Mouse (Mus musculus) hindbrain, embryonic 12.5 days (tissue): Measurements from ENCODE around the gene Cemip. TPM values are rescaled to one million over a fixed set of nuclear protein-coding genes. Genes with fewer than 3 reads are reported as not detected.

Source experiments
- ATAC-seq: fragments of 200-750 bp; cut with Nextera tagmentation; 2 replicates; pipeline ENCODE4 v1.8.0; 2017; ENCODE audit warnings: moderate TSS enrichment; ENCODE audit not compliant: low FRiP score
- H3K27ac ChIP-seq: fragments of 300-500 bp; sonication (generic); 2 replicates; pipeline ENCODE4 v1.5.1; 2016; ENCODE audit warnings: mild to moderate bottlenecking
- H3K27me3 ChIP-seq: fragments of 300-500 bp; sonication (generic); 2 replicates; pipeline ENCODE4 v1.6.1; 2016; ENCODE audit warnings: mild to moderate bottlenecking
- H3K36me3 ChIP-seq: fragments of 300-500 bp; sonication (generic); 2 replicates; pipeline ENCODE4 v1.6.1; 2016; ENCODE audit warnings: mild to moderate bottlenecking
- H3K4me1 ChIP-seq: fragments of 300-500 bp; sonication (generic); 2 replicates; pipeline ENCODE4 v1.6.1; 2016
- H3K4me2 ChIP-seq: fragments of 300-500 bp; sonication (generic); replicated peaks from 2 replicates; pipeline ENCODE4 v1.6.1; 2016; ENCODE audit warnings: mild to moderate bottlenecking
- H3K4me3 ChIP-seq: fragments of 300-500 bp; sonication (generic); 2 replicates; pipeline ENCODE4 v1.5.1; 2016; ENCODE audit warnings: mild to moderate bottlenecking
- H3K9ac ChIP-seq: fragments of 300-500 bp; sonication (generic); 2 replicates; pipeline ENCODE4 v1.6.1; 2016; ENCODE audit warnings: mild to moderate bottlenecking, moderate library complexity
- H3K9me3 ChIP-seq: fragments of 300-500 bp; sonication (generic); replicated peaks from 2 replicates; pipeline ENCODE4 v1.6.1; 2016; ENCODE audit warnings: mild to moderate bottlenecking
- WGBS: fragments of 180-500 bp; shearing (Covaris S2); methylation state at CpG from one replicate; pipeline ENCODE4 v1.1.7; 2016; 5-methylcytosine and 5-hydroxymethylcytosine counted together
- polyA plus RNA-seq: library from polyadenylated mRNA; unstranded; fragments of >200 nt; fragmentation: Nextera tagmentation; extraction: Ambion mirVana; gene quantifications from 2 replicates; pipeline ENCODE4 v1.2.1, GENCODE M21; 2016

The Cemip gene
- polyA plus RNA-seq, 1 experiment from 2014 or later = 0.85 TPM

DNA sequence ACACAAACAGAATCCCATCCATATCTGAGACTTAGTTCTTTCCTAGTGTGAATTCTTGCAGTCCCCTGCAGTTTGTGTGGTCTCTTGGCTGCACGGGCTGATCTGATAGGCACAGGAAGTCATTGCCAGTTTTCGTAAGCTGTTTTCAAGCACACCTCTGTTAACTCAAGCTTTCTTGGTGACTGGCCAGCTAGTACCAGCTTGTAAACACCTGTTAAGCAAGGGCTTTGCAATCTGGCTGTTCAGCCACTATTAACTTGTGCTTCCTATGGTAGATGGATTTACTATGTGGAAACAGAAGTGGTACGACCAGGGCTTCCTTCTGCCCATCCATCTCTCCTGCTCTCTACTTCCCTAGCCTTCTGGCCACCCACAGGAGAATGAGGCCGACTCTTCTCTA is 166.1 kb downstream of the Cemip start:
- Histone ChIP-seq H3K4me3 (no peak overlapping the region), H3K27ac (no peak overlapping the region), H3K9ac (no peak overlapping the region), H3K27me3 (no peaks in the 10 kb centered on the region), H3K36me3 (no peaks in the 10 kb centered on the region), H3K9me3 (no peaks in the 10 kb centered on the region), H3K4me1 (no peaks in the 10 kb centered on the region), H3K4me2 (no peak overlapping the region)
- WGBS = 87% methylated on average over 4 of the region's 4 CpGs
- ATAC-seq = no peak

DNA sequence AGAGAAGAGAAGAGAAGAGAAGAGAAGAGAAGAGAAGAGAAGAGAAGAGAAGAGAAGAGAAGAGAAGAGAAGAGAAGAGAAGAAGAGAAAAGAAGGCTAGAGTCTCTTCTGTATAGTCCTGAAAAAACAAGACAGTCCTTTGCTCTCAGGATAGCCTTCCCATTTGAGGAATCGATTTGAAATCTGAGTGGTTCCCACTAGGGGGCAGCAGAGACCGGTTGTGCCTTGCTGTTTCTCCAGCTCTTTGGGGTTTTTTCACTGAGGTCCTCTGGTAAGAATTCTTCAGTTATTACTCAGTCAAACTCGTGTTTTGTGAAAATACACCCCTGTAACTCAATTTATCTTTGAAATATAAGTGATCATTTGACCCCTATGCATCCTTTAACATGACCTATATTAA is 171.7 kb downstream of the Cemip start:
- 1% methylated on average over 3 of the region's 3 CpGs for WGBS
- ATAC-seq = no peak
- H3K9me3 ChIP-seq = no peaks in the 10 kb centered on the region

DNA sequence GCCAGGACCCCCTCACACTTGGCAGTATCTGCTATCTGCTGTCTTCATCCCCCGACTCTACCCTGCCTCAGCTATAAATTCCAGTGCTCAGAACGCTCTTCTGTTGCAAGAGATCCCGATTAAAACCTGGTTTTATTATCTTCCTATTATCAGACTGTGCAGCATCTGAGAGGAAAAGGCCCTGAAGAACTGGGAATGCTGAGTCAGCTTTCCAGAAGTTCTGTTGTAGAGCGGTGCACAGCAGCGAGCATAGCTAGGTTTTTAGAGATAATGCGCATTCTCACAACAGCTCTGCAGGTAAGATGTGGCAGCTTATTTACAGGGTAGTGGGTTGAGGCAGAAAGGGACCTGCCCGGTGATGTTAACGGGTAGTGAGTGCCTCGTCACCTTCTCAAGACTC is 172.3 kb downstream of the Cemip start:
- WGBS = 76% methylated on average over 9 of the region's 9 CpGs
- H3K9me3 ChIP-seq = no peaks in the 10 kb centered on the region
- H3K4me1 ChIP-seq = no peaks in the 10 kb centered on the region
- no peaks in the 10 kb centered on the region for H3K27me3 ChIP-seq
- no peak for ATAC-seq
- H3K36me3 ChIP-seq = no peaks in the 10 kb centered on the region
- H3K27ac ChIP-seq = no peak overlapping the region
- H3K4me3 ChIP-seq = no peak overlapping the region
- no peak overlapping the region for H3K4me2 ChIP-seq
- H3K9ac ChIP-seq = no peak overlapping the region

More for the DNA sequence above, 171.7 kb downstream of the Cemip start:
- H3K36me3 ChIP-seq = no peaks in the 10 kb centered on the region
- no peak overlapping the region for H3K9ac ChIP-seq
- H3K4me2 ChIP-seq = no peak overlapping the region
- no peak overlapping the region for H3K27ac ChIP-seq
- no peaks in the 10 kb centered on the region for H3K27me3 ChIP-seq
- no peaks in the 10 kb centered on the region for H3K4me1 ChIP-seq
- no peak overlapping the region for H3K4me3 ChIP-seq

DNA sequence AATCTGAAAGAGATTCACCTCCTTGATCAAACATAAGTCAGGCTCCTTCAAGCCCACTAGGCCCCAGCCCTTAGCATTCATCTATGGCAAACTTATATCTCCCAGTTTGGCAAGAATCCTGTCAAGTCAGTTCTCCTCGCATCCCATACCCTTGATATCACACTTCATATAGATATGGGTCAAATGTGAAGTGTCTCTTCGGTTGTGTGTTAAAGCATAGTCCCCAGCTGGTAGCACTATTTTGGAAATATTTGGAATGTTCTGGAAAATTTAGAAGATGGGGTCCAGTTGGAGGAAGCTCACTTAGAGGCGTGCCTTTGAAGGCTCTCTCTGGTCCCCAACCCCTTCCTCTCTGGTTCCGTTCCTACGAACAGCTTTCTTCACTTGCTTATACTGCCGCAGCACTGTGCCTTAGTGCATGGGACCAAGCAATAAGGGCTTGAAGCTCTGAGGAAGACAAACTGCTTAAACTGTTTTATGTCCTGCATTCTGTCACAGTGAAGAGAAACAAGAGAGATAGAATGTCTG is 172.8 kb downstream of the Cemip start:
- Histone ChIP-seq H3K27me3 (no peaks in the 10 kb centered on the region), H3K27ac (no peak overlapping the region), H3K36me3 (no peaks in the 10 kb centered on the region), H3K9ac (no peak overlapping the region), H3K9me3 (no peaks in the 10 kb centered on the region), H3K4me3 (no peak overlapping the region), H3K4me1 (no peaks in the 10 kb centered on the region), H3K4me2 (no peak overlapping the region)
- no peak for ATAC-seq
- WGBS = 87% methylated on average over 6 of the region's 6 CpGs

DNA sequence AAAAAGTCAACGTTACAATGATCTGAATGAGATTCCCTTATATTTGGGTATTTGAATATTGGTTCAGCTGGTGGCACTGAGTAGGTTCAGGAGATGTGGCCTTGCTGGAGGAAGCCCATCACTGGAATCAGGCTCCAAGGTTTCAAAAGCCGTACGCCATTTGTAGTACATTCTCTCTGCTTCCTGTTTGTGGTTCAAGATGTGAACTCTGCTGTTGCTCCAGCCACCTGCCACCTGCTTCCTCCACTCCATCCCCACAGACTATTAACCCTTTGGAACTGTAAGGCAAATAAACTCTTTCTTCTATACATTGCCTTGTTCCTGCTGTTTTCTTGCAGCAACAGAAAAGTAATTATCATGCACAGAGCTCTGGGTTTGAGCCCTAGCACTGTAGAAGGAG is 174.4 kb downstream of the Cemip start:
- ATAC-seq = no peak
- Histone ChIP-seq H3K4me1 (no peaks in the 10 kb centered on the region), H3K4me2 (no peak overlapping the region), H3K27ac (no peak overlapping the region), H3K4me3 (no peak overlapping the region), H3K9me3 (no peaks in the 10 kb centered on the region), H3K36me3 (no peaks in the 10 kb centered on the region), H3K27me3 (no peaks in the 10 kb centered on the region), H3K9ac (no peak overlapping the region)
- 85% methylated on average over 3 of the region's 3 CpGs for WGBS

DNA sequence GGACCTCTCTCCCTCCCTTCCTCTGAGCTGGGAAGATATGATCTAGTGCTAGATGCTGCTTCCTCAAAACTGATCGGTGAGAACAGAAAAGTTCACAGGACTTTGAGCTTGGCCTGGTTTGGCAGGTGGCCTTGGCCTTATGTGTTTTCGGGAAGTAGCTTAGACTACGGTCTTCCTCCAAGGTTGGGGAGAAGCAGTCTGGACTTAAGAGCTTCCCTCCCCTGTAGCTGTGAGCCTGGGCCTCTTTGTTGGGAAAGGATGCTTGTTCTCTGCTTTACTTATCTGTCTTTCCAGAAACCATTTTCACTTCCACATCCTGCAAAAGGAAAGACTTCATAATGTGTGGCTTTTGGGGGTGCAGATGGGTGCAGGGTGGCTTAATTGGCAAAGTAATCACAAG is 181.5 kb downstream of the Cemip start:
- Histone ChIP-seq H3K27me3 (no peaks in the 10 kb centered on the region), H3K4me3 (no peak overlapping the region), H3K9me3 (no peaks in the 10 kb centered on the region), H3K4me2 (no peak overlapping the region), H3K4me1 (no peaks in the 10 kb centered on the region), H3K9ac (no peak overlapping the region), H3K36me3 (peaks cover 15% of the 10 kb centered on the region), H3K27ac (no peak overlapping the region)
- 91% methylated on average over 3 of the region's 3 CpGs for WGBS
- ATAC-seq = no peak

DNA sequence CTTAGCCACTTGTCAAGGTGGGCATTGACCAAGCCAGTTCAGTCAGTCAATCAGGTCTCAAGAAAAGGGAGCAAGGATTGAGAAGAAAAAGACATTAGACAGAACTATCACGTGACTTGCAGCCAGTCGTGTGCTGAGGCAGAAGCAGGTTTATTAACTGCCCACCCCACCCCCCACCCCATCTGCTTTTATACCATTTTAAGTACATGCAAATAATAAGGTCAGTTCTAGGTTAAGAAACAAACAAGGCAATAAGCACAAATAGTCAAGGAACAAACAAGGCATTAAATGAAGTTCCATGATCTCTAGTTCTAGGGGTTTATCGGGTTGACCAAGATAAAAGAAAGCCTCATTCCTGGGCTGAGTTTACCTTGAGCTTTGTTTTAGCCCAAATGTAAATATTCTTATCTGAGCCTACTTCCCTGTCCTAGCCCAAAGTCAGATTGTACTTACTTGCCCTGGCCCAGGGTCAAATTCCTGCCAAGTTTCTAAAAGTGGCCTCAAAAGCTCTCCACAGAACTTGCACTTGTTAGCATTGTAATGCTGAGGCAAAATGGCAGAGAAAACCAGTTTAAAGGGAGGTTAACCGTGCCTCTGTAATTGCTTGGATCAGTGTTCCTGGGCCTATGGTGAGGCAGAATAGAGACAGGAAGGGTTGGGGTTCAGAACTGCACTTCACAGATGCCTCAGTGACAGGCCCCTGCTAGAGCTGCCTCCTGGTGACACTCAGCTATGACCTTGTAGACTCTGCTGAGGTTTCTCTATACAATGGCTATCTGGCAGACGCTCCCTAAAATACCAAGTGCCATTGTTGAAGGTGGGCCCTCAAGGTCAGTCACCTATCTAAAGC is 183.8 kb downstream of the Cemip start:
- no peak overlapping the region for H3K4me2 ChIP-seq
- ATAC-seq = no peak
- H3K27me3 ChIP-seq = no peaks in the 10 kb centered on the region
- H3K9ac ChIP-seq = no peak overlapping the region
- H3K9me3 ChIP-seq = no peaks in the 10 kb centered on the region
- H3K4me1 ChIP-seq = no peaks in the 10 kb centered on the region
- peaks cover 37% of the 10 kb centered on the region for H3K36me3 ChIP-seq
- no peak overlapping the region for H3K27ac ChIP-seq
- no peak overlapping the region for H3K4me3 ChIP-seq
- WGBS = 78% methylated on average over 5 of the region's 5 CpGs

DNA sequence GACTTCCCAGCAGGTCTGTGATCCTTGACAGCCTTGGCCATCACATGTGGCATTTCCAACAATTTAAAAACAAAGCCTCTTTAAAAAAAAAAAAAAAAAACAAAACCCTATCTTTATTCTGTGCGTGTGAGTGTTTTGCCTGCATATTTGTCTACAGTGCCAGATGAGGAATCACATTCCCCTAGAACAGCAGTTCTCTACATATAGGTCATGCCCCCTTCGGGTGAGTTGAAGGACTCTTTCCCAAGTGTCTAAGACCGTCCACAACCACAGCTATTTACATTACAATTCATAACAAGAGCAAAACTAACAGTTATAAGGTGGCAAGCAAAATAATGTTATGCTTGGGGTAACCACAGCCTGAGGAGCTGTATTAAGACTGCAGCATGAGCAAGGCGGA is 184.9 kb downstream of the Cemip start:
- no peak overlapping the region for H3K9ac ChIP-seq
- H3K9me3 ChIP-seq = no peaks in the 10 kb centered on the region
- WGBS = 83% methylated on average over 4 of the region's 4 CpGs
- H3K27ac ChIP-seq = no peak overlapping the region
- peaks cover 44% of the 10 kb centered on the region for H3K36me3 ChIP-seq
- H3K4me1 ChIP-seq = no peaks in the 10 kb centered on the region
- ATAC-seq = no peak
- H3K4me3 ChIP-seq = no peak overlapping the region
- H3K27me3 ChIP-seq = no peaks in the 10 kb centered on the region
- H3K4me2 ChIP-seq = no peak overlapping the region

DNA sequence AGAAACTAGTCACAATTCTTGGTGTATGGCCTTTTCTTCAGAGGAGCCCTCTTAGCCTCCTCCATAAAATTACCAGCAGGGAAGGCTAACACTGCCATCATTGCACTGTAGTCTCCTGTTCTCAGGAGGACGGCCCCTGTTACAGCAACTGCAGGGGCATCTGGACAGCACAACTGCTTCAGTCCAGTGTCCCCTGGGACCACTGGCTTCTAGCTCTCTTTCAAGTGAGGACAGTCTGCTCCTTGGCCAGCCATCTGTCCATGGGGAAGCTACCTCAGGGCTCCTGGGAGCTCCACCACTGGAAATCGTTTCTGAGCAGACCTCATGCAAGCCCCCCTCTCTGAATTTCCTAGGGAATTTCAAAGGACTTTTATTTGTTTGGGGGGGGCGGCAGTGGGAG is 185.8 kb downstream of the Cemip start:
- H3K4me1 ChIP-seq = no peaks in the 10 kb centered on the region
- H3K27me3 ChIP-seq = no peaks in the 10 kb centered on the region
- H3K4me2 ChIP-seq = no peak overlapping the region
- no peak for ATAC-seq
- no peaks in the 10 kb centered on the region for H3K9me3 ChIP-seq
- no peak overlapping the region for H3K9ac ChIP-seq
- H3K4me3 ChIP-seq = no peak overlapping the region
- WGBS = 80% methylated on average over 3 of the region's 3 CpGs
- H3K36me3 ChIP-seq = peaks cover 48% of the 10 kb centered on the region
- H3K27ac ChIP-seq = no peak overlapping the region

DNA sequence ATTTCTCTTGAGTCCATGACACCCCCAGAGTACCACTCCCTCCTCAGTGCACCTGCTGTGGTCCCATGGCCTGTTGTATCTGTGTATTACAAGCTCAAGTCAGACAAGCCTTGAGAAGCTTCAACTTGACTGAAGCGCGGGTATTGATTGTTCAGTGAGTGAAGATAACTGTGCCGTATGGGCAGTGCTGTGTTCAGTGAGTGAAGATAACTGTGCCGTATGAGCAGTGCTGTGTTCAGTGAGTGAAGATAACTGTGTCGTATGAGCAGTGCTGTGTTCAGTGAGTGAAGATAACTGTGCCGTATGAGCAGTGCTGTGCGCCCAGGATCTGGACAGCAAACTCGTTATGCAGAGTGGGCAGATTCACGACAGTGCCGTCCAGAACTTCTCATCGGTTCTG is 188.0 kb downstream of the Cemip start:
- no peak overlapping the region for H3K4me3 ChIP-seq
- no peak overlapping the region for H3K9ac ChIP-seq
- 96% methylated on average over 11 of the region's 11 CpGs for WGBS
- H3K36me3 ChIP-seq = peaks cover 52% of the 10 kb centered on the region
- no peaks in the 10 kb centered on the region for H3K9me3 ChIP-seq
- ATAC-seq = no peak
- peaks cover 7% of the 10 kb centered on the region for H3K4me1 ChIP-seq
- H3K27ac ChIP-seq = no peak overlapping the region
- no peak overlapping the region for H3K4me2 ChIP-seq
- no peaks in the 10 kb centered on the region for H3K27me3 ChIP-seq

DNA sequence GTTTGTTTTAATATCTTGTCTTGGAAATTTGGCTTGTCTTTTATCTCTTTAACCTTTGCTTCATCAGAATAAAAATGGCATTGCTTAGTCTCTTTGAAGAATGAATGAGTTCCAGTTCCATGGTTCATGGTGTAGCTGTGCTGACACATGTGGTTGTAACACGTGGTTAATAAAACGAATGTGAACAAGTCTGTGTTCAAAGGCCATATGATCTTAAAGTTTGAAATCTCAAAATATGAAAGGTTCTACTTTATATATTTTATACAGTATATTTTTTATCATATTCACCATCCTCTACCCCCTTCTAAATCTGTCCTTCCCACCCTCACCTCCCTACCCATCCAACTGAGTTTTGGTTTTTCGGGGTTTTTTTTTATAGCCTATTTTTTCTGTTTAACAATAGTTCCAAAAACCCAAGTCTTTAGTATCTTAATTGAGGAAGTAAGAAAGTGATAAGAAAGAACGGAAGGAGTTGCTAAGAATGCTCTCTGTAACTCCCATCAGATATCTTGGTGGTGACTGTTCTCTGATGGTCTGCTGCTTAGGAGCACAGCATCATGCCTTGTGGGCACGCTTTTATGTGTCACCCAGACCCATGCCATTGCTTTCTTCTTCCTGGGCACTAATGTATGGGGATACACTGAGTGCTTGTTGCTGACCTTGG is 190.1 kb downstream of the Cemip start:
- WGBS = 95% methylated on average over 5 of the region's 5 CpGs
- Histone ChIP-seq H3K27ac (no peak overlapping the region), H3K9ac (no peak overlapping the region), H3K4me1 (peaks cover 18% of the 10 kb centered on the region), H3K4me2 (no peak overlapping the region), H3K36me3 (peaks cover 48% of the 10 kb centered on the region), H3K9me3 (no peaks in the 10 kb centered on the region), H3K27me3 (no peaks in the 10 kb centered on the region), H3K4me3 (no peak overlapping the region)
- no peak for ATAC-seq

DNA sequence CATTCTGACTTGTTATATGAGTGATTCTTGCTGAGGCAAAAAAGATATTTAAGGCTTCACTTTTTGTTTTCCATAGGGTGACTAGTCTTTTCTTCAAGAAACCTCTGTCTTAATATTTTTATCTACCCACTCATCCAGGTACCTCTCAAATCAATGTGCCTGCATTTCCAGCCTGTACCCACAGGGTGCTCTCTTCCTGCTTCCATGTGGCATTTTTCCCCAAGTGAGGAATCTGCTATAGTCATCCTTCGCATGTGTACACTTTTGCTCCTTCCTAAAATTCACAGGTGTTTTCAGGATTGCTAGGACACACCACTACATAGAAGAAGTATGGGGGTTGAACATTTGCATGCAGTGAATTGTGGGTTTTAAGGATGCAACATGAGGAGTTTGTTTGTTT is 192.0 kb downstream of the Cemip start:
- Histone ChIP-seq H3K27me3 (no peaks in the 10 kb centered on the region), H3K4me1 (peaks cover 18% of the 10 kb centered on the region), H3K27ac (no peak overlapping the region), H3K9ac (no peak overlapping the region), H3K36me3 (peaks cover 33% of the 10 kb centered on the region), H3K4me2 (no peak overlapping the region), H3K4me3 (no peak overlapping the region), H3K9me3 (no peaks in the 10 kb centered on the region)
- 97% methylated on average over 1 of the region's 1 CpGs for WGBS
- ATAC-seq = no peak

DNA sequence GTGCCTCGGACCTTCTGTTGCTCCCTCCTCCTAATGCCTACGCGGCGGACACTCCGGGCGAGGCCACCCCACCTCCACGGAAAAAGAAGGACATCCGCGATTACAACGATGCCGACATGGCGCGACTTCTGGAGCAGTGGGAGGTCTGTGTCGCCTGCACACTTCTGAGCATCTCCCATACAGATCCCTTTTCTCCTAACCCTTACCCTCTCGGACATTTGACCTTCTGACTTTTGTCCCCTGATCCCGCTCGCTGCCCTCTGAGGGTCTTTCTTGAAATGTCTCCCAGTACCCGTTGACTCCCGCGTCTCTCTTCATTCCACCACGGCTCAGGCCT is 194.0 kb downstream of the Cemip start:
- Histone ChIP-seq H3K27me3 (no peaks in the 10 kb centered on the region; the same call in 1 of the 2 replicates), H3K9me3 (no peaks in the 10 kb centered on the region), H3K36me3 (peaks cover 12% of the 10 kb centered on the region), H3K4me1 (peaks cover 18% of the 10 kb centered on the region), H3K4me3 (peak overlapping the region; percentile 77), H3K27ac (peak overlapping the region; percentile 86), H3K4me2 (peak overlapping the region; percentile 86), H3K9ac (peak overlapping the region; percentile 87)
- peak; percentile 19 for ATAC-seq
- 0% methylated on average over 20 of the region's 21 CpGs for WGBS
